ENCODE assay signal across 19 mouse cellular contexts in genomic region chr2:25822806-25823205, GRCm38 (mm10). TPM values are rescaled to one million over a fixed set of nuclear protein-coding genes. Genes with fewer than 3 reads are reported as not detected.
DNase-seq lines count a peak whose midpoint lies in the region; TF ChIP-seq lines count a peak whose summit lies in the region.
"Had no signal": no experiment of that assay in that cellular context is flagged by ENCODE, and none has a peak within 500 bp of the region (broad histone marks: within the 10 kb centered on the region; RNA-seq: fewer than 3 reads in every experiment).

Lcn9 (plus strand) TSS chr2:25823153.

- peak; percentile 34 for DNase-seq in gastrocnemius, postnatal 10 days
- no peak for DNase-seq in gastrocnemius, postnatal 4 days (ENCODE audit: low spot score in 2 of 2)
- DNase-seq in layer of hippocampus, adult 2 months (ENCODE audit: low spot score in 2 of 2): peak in 1 of 2 experiments; percentile 20
- DNase-seq in layer of hippocampus, adult 8-10 months (ENCODE audit: low spot score in 2 of 2): no peak
- peak; percentile 2 for DNase-seq in thymus, postnatal 4 days
- DNase-seq in thymus, postnatal 14 days: no peak
- DNase-seq in natural killer cell, adult 2 months (ENCODE audit: low spot score in 2 of 2): peak; percentile 29 to 47
- DNase-seq in embryo, embryonic 9.5 days (ENCODE audit: extremely low spot score): no peak
- DNase-seq: cerebellum, adult 11 months; embryo, embryonic 11 days; kidney, adult 11 months; kidney, postnatal 36 days had no signal

- TF ChIP-seq CTCF in layer of hippocampus, adult 2 months (conservative IDR thresholded peaks at IDR 0.05): no peak

- peak within 1 kb of the TSS; percentile 41; the same call in 1 of the 2 replicates for H3K27ac ChIP-seq in layer of hippocampus, adult 2 months
- H3K27ac ChIP-seq: heart, embryonic 15.5 days; hindbrain, embryonic 15.5 days; liver, embryonic 12.5 days; lung, embryonic 15.5 days had no signal

- no peak within 1 kb of the TSS for H3K4me3 ChIP-seq in layer of hippocampus, adult 2 months
- H3K4me3 ChIP-seq: heart, embryonic 15.5 days; hindbrain, embryonic 15.5 days; liver, embryonic 12.5 days; lung, embryonic 15.5 days had no signal

RNA-seq across cellular contexts. Expression of gene Lcn9, which starts in this region (rescaled TPM):
- total RNA-seq in gastrocnemius, postnatal 10 days (2021): not detected
- not detected for total RNA-seq in gastrocnemius, postnatal 4 days (2021)
- total RNA-seq in layer of hippocampus, adult 2 months (2021): not detected
- not detected for total RNA-seq in layer of hippocampus, adult 8-10 months (2022)
- total RNA-seq: left cerebral cortex, postnatal 25 days; megakaryocyte-erythroid progenitor cell, adult 5-6 weeks; monocyte, adult 5-6 weeks had no signal

Comparison
In these comparisons a context has a peak if more than half of its experiments do, and no peak if none do; other contexts are left out.
1. DNase-seq: peak in thymus, postnatal 4 days (single experiment) and natural killer cell, adult 2 months (2 of 2); none in gastrocnemius, postnatal 4 days (0 of 2), layer of hippocampus, adult 8-10 months (0 of 2), thymus, postnatal 14 days (single experiment) and embryo, embryonic 9.5 days (single experiment).
2. Peak in DNase-seq in gastrocnemius, postnatal 10 days; RNA of the gene not detected or under 1 TPM.